Mouse (Mus musculus) ovary, adult 18-20 months (tissue): ENCODE results near the gene E130114P18Rik.

Experiments used
- DNase-seq: peaks from one replicate; pipeline ENCODE4 v3.0.0; 2022; ENCODE audit warnings: low spot score, mixed read lengths

E130114P18Rik gene

GRCm38 (mm10) chr4:97776388-97777080, 1.3 kb downstream of the E130114P18Rik start:
- no peak for DNase-seq

GRCm38 (mm10) chr4:97775494-97776265, 2.2 kb downstream of the E130114P18Rik start:
- DNase-seq: no peak

GRCm38 (mm10) chr4:97775059-97775458, 2.8 kb downstream of the E130114P18Rik start:
- peak; percentile 91 for DNase-seq

- DNase-seq: no peak
These were observed 3.4 kb downstream of the E130114P18Rik start for GRCm38 (mm10) chr4:97774446-97774950.

- no peak for DNase-seq
These were observed 4.1 kb downstream of the E130114P18Rik start for GRCm38 (mm10) chr4:97773791-97774190.

GRCm38 (mm10) chr4:97773110-97773593, 4.7 kb downstream of the E130114P18Rik start:
- peak; percentile 93 for DNase-seq

GRCm38 (mm10) chr4:97772641-97773040, 5.2 kb downstream of the E130114P18Rik start, which contains the start of gene Nfia:
Gene Nfia, plus strand, starts transcription at chr4:97772734.
- DNase-seq: no peak

GRCm38 (mm10) chr4:97772084-97772484, 5.8 kb downstream of the E130114P18Rik start:
- peak; percentile 99 for DNase-seq

- DNase-seq: no peak
These were observed 6.5 kb downstream of the E130114P18Rik start for GRCm38 (mm10) chr4:97771426-97771825.

GRCm38 (mm10) chr4:97769861-97770260, 8.0 kb downstream of the E130114P18Rik start:
- DNase-seq: no peak

GRCm38 (mm10) chr4:97767516-97767915, 10.4 kb downstream of the E130114P18Rik start:
- no peak for DNase-seq

- DNase-seq: no peak
These were observed 10.9 kb downstream of the E130114P18Rik start for GRCm38 (mm10) chr4:97767025-97767424.

GRCm38 (mm10) chr4:97766100-97766499, 11.8 kb downstream of the E130114P18Rik start:
- no peak for DNase-seq

GRCm38 (mm10) chr4:97765341-97766020, 12.4 kb downstream of the E130114P18Rik start:
- DNase-seq: no peak

GRCm38 (mm10) chr4:97764616-97765015, 13.3 kb downstream of the E130114P18Rik start:
- DNase-seq: no peak

- no peak for DNase-seq
These were observed 19.2 kb downstream of the E130114P18Rik start for GRCm38 (mm10) chr4:97758661-97759060.

GRCm38 (mm10) chr4:97757978-97758461, 19.9 kb downstream of the E130114P18Rik start:
- no peak for DNase-seq

- DNase-seq: peak; percentile 62
These were observed 20.5 kb downstream of the E130114P18Rik start for GRCm38 (mm10) chr4:97757207-97757977.

- DNase-seq: peak; percentile 81
These were observed 23.6 kb downstream of the E130114P18Rik start for GRCm38 (mm10) chr4:97754241-97754640.

- no peak for DNase-seq
These were observed 24.4 kb downstream of the E130114P18Rik start for GRCm38 (mm10) chr4:97753521-97753920.
